Mouse (Mus musculus) telencephalon, adult 2 months (tissue): ENCODE results near the gene Bbox1.

Source experiments
- DNase-seq: peaks from one replicate; pipeline ENCODE4 v3.0.0-alpha.2; 2011; ENCODE audit warnings: low read depth, low spot score

Bbox1 gene

GRCm38 (mm10) chr2:110314509-110315155 is at the start of gene Bbox1:
Gene Bbox1 (minus strand): TSS chr2:110314560.
- no peak for DNase-seq

GRCm38 (mm10) chr2:110363855-110364254 is 49.5 kb upstream of the Bbox1 start:
- no peak for DNase-seq

GRCm38 (mm10) chr2:110362432-110363283 is 48.3 kb upstream of the Bbox1 start, which contains the start of gene Fibin:
Gene Fibin (minus strand): TSS chr2:110363183.
- DNase-seq: peak; percentile 16

- no peak for DNase-seq
Observed at GRCm38 (mm10) chr2:110353302-110353970, 39.1 kb upstream of the Bbox1 start.

GRCm38 (mm10) chr2:110351843-110352251 is 37.5 kb upstream of the Bbox1 start:
- no peak for DNase-seq

- DNase-seq: no peak
Observed at GRCm38 (mm10) chr2:110351406-110351805, 37.0 kb upstream of the Bbox1 start.

GRCm38 (mm10) chr2:110328953-110329352 is 14.6 kb upstream of the Bbox1 start:
- DNase-seq: no peak

- DNase-seq: peak; percentile 17
Observed at GRCm38 (mm10) chr2:110319949-110320348, 5.6 kb upstream of the Bbox1 start.

GRCm38 (mm10) chr2:110319266-110319665 is 4.9 kb upstream of the Bbox1 start:
- DNase-seq: no peak

GRCm38 (mm10) chr2:110318719-110319118 is 4.4 kb upstream of the Bbox1 start:
- no peak for DNase-seq

GRCm38 (mm10) chr2:110316116-110316883 is 1.9 kb upstream of the Bbox1 start:
- DNase-seq: no peak

- no peak for DNase-seq
Observed at GRCm38 (mm10) chr2:110314074-110314473, 286 bp downstream of the Bbox1 start.

GRCm38 (mm10) chr2:110313305-110313824 is 995 bp downstream of the Bbox1 start:
- DNase-seq: no peak

- DNase-seq: no peak
Observed at GRCm38 (mm10) chr2:110305358-110306283, 8.7 kb downstream of the Bbox1 start.

GRCm38 (mm10) chr2:110302261-110302660 is 12.1 kb downstream of the Bbox1 start:
- DNase-seq: no peak

GRCm38 (mm10) chr2:110301314-110301713 is 13.0 kb downstream of the Bbox1 start:
- no peak for DNase-seq

GRCm38 (mm10) chr2:110294927-110295326 is 19.4 kb downstream of the Bbox1 start:
- no peak for DNase-seq

GRCm38 (mm10) chr2:110287959-110288358 is 26.4 kb downstream of the Bbox1 start:
- DNase-seq: no peak

- DNase-seq: no peak
Observed at GRCm38 (mm10) chr2:110285829-110286504, 28.4 kb downstream of the Bbox1 start.

GRCm38 (mm10) chr2:110275424-110275823 is 38.9 kb downstream of the Bbox1 start:
- peak; percentile 13 for DNase-seq
